Mouse (Mus musculus) gastrocnemius, adult 2 months (tissue): Measurements from ENCODE around the gene Iars. TPM values are rescaled to one million over a fixed set of nuclear protein-coding genes. Genes with fewer than 3 reads are reported as not detected.
A peak's percentile ranks its signal among the peaks of the same experiment; 100 is the strongest.

Source experiments
- DNase-seq: peaks from one replicate; pipeline ENCODE4 v3.0.0; 2022
- H3K27ac ChIP-seq: fragments of 200-600 bp; 2 replicates; pipeline ENCODE4 v1.8.1; 2022; ENCODE audit warnings: mild to moderate bottlenecking
- H3K4me3 ChIP-seq: fragments of 200-600 bp; 2 replicates; pipeline ENCODE4 v1.8.1; 2022; ENCODE audit warnings: mild to moderate bottlenecking, moderate library complexity
- CTCF ChIP-seq: fragments of 200-600 bp; IDR thresholded peaks from 2 replicates; pipeline ENCODE4 v1.8.1; 2022; ENCODE audit warnings: antibody characterized with exemption, mild to moderate bottlenecking, moderate library complexity
- intact Hi-C: fragments of 180-260 bp; cut with DNase I; formaldehyde crosslinking; loops from one replicate; pipeline ENCODE4 v1.15.1; 2025
- total RNA-seq, 2 experiments: library from RNA; stranded (reverse); gene quantifications; 2 replicates each; pipeline ENCODE4 v1.2.3; 2021

The Iars gene
- total RNA-seq, 2 experiments from 2014 or later: 85.7 to 85.8 TPM

DNA sequence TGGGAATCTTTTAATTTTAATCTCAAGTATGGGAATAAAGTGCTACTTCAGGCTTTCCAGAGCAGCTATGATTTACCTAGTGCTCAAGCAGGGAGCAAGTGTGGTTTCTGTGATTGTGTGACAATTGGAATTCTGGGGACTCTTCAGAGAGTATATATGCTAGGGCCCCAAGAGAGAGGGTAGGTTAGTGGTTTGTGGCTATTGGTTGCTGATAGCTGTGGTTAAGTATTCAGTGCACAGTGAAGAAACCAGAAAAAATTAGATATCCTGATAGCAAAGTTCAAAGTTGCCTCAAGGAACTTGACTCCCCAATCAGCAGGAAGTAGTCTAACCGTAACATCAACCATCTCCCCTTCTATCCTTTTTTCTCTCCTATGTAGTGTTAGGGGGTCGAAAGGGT is 4.1 kb upstream of the Iars start:
- intact Hi-C loops: no loop called here

DNA sequence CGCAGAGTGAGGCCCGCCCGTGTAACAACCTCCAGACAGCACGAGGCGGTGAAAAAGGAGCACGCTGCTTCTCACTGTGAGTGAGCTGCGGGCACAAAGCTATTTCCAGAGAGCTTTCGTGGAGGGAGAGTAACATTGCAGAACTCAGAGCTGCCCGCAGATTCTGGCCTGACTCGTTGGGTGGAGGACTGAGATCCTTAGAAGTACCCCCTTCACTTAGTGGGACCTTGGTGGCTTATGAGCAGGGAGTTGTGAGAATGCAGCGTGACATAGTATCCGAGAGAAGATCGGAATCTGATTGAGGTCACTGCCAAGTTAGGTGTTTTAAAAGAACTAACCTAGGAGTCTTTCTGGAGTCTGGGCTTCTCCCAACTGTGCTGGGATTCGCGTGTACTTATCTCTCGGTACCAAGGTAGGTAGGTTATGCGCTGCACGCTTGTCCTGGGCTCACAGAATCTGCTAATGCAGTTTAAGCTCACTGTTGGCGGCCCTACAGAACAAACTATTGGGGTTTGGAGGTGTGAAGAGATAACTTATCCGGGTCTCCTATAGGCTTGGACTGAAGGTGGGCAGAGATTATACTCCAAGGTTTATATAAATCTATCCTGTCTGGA is 440 bp downstream of the Iars start:
- DNase-seq: no peak
- intact Hi-C loops: no loop called here
- no peak for TF ChIP-seq CTCF
- Histone ChIP-seq H3K4me3 (peak overlapping the region; percentile 91), H3K27ac (peak overlapping the region; percentile 91)

More for the DNA sequence above, 4.1 kb upstream of the Iars start:
- Histone ChIP-seq H3K4me3 (no peak overlapping the region), H3K27ac (no peak overlapping the region)
- DNase-seq: no peak
- TF ChIP-seq CTCF: no peak

DNA sequence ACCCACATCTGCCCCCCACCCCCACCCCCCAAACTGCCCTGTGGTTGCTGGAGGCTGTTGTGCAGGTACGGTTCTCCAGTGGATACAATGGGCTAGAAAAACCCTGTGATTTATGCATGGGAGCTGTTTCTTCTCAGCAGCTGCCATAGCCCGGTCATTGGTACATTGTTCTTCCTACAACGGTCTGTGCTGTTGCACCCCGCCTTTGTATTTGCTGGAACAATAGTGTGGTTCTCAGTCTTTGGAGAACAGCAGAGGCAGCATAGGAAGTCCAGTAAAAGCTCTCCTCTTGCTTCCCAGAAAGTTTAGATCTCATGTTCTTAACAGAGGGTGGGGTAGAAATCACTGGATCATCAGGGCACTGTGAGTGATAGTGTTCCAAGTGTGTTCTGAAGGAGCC is 2.4 kb downstream of the Iars start:
- H3K4me3 ChIP-seq: no peak overlapping the region
- H3K27ac ChIP-seq: peak overlapping the region; percentile 46; the same call in 1 of the 2 replicates
- TF ChIP-seq CTCF: no peak
- no peak for DNase-seq
- intact Hi-C loops: no loop called here

DNA sequence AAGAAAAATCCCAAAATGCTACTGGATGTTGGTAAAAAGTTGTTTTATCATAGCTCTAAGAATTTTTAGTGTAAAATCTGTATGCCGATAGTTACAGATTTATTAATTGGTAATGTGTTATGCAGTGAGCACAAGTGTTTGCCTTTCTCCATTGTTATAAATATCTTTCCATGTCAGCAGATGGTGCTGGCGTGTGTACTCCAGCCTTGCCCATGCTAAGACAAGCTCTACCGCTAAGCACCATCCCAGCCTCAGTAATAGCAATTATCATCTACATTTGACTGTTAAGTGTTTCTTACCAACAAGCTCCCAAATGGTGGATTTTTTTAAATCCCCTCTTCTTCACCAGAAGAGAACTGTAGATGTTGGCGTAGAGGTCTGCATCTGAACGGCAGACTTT is 9.2 kb downstream of the Iars start:
- TF ChIP-seq CTCF: no peak
- Histone ChIP-seq H3K27ac (no peak overlapping the region), H3K4me3 (no peak overlapping the region)
- intact Hi-C loops: no loop called here
- no peak for DNase-seq

DNA sequence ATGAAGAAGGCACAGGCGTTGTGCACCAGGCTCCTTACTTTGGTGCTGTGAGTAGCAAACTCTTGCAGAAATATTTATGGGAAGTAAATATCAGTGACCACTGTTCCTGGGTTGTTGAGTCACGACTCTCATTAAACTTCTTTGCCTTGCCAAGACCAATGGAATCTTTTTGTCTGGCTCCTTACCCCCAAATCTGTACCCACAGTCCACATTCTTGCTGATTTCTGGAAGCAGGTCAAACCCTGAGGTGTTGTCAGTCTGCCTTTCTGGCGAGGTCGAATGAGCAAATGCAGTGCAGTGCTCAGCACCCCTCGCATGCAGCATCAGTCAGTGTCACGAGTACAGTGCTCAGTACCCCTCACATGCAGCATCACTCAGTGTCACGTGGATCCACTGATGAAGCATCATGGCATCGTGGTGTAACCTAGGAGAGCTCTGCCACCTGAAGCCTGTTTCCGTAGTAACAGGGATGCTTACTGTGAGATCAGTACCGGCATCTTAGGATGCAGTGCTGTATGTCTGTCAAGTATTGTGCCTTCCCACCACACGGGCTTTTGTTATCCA is 21.4 kb downstream of the Iars start:
- Histone ChIP-seq H3K27ac (no peak overlapping the region), H3K4me3 (no peak overlapping the region)
- no peak for DNase-seq
- no peak for TF ChIP-seq CTCF
- intact Hi-C loops: no loop called here

DNA sequence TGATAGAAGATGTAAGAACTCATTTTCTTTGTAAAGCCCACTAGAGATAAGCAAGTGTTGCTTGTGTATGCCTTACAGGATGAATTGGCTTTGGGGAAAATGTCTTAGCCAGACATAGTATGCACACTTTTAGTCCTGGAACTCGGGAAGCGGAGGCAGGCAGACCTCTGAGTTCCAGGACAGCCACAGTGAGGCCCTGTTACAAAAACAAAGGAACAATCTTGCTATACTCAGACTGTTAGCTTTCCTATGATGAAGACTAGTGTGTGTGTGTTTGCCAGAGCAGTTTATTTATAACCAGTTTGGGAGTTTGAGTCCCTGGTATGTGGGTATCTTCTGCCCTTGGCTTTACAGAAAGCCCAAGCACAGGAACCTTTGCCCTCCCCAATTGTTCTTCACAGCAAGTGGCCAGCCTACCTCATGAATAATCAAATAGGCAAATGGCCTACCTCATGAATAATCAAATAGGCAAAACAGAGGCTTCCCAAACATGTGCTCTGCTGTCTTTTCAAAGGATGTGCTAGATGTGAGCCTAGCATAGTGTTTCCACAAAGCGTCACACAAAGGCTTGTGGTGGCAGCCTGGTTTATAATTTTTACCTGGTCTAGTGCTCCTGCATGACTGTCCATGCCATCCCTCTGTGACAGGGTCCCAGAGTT is 24.3 kb downstream of the Iars start:
- DNase-seq: no peak
- TF ChIP-seq CTCF: no peak
- no peak overlapping the region for H3K4me3 ChIP-seq
- intact Hi-C loops: no loop called here
- H3K27ac ChIP-seq: no peak overlapping the region

DNA sequence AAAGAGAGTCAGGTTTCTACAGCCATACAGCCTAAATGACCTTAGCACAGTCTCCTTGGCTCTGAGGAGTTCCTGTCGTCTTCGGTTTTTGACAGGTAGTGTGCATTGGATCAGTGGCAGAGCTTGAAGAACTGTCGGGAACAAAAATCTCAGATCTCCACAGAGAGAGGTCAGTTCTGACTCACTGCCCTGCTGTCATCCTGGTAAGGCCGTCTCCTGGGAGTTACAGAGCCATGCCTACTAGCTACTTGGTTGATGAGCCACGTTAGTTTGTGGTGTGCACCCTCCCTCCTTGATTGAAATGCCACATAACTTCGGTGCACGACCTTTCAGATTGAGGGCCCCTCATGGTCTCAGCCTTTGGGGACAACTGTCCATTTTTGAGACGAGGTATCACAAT is 26.4 kb downstream of the Iars start:
- intact Hi-C loops: no loop called here
- no peak for DNase-seq
- TF ChIP-seq CTCF: no peak
- Histone ChIP-seq H3K4me3 (no peak overlapping the region), H3K27ac (no peak overlapping the region)

DNA sequence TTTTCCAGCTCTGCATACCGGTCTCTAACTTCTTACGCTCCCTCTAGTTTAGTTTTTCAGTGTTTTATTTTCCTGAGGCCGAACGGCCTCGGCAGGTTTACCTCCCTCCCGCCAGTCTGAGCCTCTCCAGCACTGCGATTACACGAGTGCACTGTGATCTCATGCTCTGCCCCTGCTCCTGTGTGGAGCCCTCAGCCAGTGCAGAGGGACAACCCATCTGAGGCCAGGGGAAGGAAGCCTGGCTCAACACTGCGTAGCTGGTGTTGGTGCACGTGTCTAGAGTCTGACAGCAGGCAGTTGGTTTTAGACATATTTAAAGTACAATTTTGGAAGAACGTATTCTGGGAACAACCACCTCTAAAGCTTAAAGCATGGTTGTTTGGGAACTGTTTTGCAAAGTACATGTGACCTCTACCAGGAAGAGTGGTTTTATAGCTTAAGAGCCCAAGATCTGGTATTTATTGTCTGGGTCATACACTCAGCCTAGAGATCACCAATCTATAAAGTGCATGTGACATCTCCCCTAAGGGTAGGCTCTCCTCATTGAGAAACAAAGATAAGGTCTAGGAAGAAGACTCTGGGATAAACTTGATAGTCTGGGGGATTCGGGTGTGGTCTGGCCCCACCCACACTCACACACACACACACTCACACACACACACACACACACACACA is 30.3 kb downstream of the Iars start:
- Histone ChIP-seq H3K27ac (no peak overlapping the region), H3K4me3 (no peak overlapping the region)
- DNase-seq: no peak
- no peak for TF ChIP-seq CTCF
- intact Hi-C loops: no loop called here

DNA sequence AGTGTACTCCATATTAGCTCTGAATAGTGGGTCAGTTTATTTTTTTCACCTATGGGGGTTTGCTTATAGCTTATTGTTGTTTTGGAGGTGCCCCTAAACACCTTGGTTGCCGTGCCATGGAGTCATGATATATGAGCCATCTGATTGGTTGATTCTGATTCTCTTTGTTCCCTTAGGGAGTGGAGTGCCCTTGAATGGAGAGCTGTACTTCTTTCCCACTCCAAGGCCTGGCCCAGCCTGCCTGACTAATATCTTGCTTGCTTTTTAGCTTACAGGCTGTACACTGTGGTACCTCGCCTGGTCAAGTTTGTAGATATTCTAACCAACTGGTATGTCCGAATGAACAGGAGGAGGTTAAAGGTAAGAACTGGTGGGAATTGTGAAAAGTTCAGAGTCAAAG is 37.4 kb downstream of the Iars start:
- no peak for TF ChIP-seq CTCF
- intact Hi-C loops: no loop called here
- DNase-seq: no peak
- no peak overlapping the region for H3K4me3 ChIP-seq
- H3K27ac ChIP-seq: no peak overlapping the region

DNA sequence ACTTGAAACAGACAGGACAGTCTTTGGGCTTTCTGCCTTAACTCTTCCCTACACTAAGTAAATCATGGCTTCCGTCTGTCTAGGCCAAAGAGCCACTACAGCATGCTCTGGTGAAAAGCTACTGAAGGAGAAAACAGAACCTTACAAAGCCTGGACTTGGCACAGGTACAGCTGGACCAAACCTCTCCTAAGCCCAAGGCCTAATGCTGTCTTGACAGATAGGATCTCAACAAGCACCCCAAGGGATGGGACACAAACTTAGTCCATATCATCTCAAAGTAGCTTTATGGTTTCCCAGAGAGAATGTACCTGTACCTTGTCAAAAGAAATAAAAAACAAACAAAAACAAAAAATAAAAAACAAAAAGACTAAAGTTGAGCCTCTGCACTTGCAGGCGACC is 54.5 kb downstream of the Iars start:
- no peak for DNase-seq
- intact Hi-C loops: no loop called here
- TF ChIP-seq CTCF: no peak
- Histone ChIP-seq H3K27ac (no peak overlapping the region), H3K4me3 (no peak overlapping the region)

DNA sequence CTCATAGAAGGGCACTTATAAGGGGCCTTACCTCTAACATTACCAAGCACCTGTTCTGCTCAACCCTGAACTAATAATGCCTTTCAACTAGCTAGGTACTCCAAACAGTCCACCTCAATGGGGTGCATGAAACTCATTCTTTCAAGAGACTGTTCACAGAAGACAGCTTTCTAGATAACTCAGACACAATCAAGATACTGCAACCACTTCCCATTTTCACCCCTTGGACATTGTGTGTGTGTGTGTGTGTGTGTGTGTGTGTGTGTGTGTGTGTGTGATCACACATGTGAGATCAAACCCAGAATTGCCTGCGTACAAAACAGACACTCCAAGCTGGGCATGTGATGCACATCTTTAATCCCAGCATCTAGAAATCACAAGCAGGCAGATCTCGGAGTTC is 56.1 kb downstream of the Iars start:
- Histone ChIP-seq H3K4me3 (no peak overlapping the region), H3K27ac (no peak overlapping the region)
- intact Hi-C loops: no loop called here
- no peak for TF ChIP-seq CTCF
- DNase-seq: no peak

DNA sequence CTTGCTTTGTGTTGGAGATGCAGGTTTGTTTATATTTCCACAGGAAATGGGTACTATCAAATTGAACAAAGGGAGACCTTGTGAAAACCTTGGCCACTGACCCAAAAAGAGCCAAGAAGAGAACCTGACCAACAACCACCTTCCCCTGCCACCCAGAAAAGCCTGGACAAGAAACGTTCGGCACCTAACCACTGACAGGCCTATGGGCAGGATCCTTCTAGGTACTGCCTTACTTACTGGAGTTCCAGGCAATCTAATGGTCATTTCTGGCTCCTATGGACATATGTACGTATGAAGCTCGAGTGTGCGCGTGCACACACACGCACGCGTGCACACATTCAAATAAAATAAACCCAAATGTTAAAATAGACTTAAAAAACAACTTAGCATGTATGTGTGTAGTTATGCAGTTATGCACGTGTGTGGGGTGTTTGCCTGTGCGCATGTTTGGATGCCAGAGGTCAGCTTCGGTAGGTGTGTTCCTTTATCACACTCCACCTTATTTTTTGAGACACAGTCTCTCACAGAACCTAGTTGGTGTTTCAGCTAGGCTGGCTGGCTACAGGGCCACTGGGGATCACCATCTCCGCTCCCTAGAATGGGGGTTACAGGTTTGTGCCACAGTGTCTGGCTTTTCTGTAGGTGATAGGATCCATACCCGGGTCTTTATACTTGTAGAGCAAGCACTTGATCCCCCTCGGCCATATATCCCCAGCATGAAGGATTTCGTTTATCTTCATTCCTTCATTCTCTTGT is 59.6 kb downstream of the Iars start:
- DNase-seq: no peak
- intact Hi-C loops: no loop called here
- no peak for TF ChIP-seq CTCF
- Histone ChIP-seq H3K27ac (no peak overlapping the region), H3K4me3 (no peak overlapping the region)

DNA sequence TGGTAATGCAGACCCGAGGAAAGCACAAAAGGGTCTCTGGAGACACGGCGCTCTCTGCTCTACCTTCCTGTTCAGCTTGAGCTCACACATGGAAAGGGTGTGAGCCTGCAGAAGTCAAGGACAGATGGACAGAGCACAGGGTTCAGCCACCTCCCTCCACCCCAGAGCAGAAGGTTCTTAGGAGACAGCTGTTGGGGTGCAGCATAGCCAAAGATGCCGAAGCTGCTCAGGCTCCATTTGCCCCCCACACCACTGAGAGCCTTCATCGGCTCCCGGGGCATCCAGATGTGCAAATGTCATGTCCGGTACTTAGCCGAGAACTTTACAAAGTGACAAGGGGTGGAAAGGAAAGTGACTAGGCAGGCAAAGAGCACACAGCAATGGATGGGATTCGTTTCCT is 74.7 kb downstream of the Iars start:
- intact Hi-C loops: no loop called here
- TF ChIP-seq CTCF: no peak
- Histone ChIP-seq H3K4me3 (no peak overlapping the region), H3K27ac (no peak overlapping the region)
- no peak for DNase-seq
